In the genomic region with DNA sequence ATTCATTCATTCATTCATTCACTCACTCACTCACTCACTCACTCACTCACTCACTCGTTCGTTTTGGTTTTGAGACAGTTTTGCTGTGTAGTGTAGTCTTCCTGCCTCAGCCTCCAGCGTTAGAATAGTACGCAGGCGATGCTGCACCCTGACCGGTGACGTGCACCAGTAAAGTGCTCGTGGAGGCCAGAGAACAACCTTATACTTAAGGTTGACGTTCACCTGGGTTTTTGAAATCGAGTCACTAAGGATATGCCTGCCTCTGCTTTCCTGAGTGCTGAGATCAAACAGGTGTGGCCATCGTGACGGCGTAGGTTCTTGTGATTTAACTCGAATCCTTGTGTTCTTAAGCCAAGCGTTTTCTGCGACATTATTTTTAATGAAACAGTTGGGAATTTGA, we compare ENCODE assay signal across 8 mouse cellular contexts. TPM values are rescaled to one million over a fixed set of nuclear protein-coding genes. Genes with fewer than 3 reads are reported as not detected.
A peak's percentile ranks its signal among the peaks of the same experiment; 100 is the strongest.
DNase-seq lines count a peak whose midpoint lies in the region; ATAC-seq and TF ChIP-seq lines count a peak whose summit lies in the region.

No protein-coding gene starts in this region.

- intact Hi-C loops in left cerebral cortex, postnatal 4 days (cut with DNase I) = no loop called here

- 33% methylated on average over 16 of the region's 16 CpGs for WGBS in hindbrain, embryonic 14.5 days
- WGBS in liver, postnatal 0 days (ENCODE audit: insufficient replicate concordance) = 16% methylated on average over 16 of the region's 16 CpGs

- peak overlapping the region; percentile 44 for H3K9ac ChIP-seq in hindbrain, embryonic 14.5 days
- H3K9ac ChIP-seq in liver, postnatal 0 days (replicated peaks) = peak overlapping the region; percentile 92

- DNase-seq in adrenal gland, postnatal 14 days = peak; percentile 9
- no peak for DNase-seq in adrenal gland, postnatal 25 days
- peak; percentile 12 to 19 for DNase-seq in spleen, postnatal 10 days (ENCODE audit: low spot score in 2 of 2)
- no peak for DNase-seq in spleen, postnatal 4 days (ENCODE audit: low spot score in 2 of 2)
- peak; percentile 24 for DNase-seq in hindbrain, embryonic 14.5 days (ENCODE audit: low spot score)
- DNase-seq in liver, postnatal 0 days = peak; percentile 19
- peak; percentile 20 for DNase-seq in splenic B cell, adult 2 months (ENCODE audit: low read depth, low spot score)
- DNase-seq in left cerebral cortex, postnatal 4 days = no peak

- ATAC-seq in hindbrain, embryonic 14.5 days (ENCODE audit: low FRiP score) = peak; percentile 34
- peak; percentile 18 for ATAC-seq in liver, postnatal 0 days

- H3K9me3 ChIP-seq in hindbrain, embryonic 14.5 days (ENCODE audit: control insufficient read depth, low read length) = no peaks in the 10 kb centered on the region
- H3K9me3 ChIP-seq in liver, postnatal 0 days (ENCODE audit: low read length) = no peaks in the 10 kb centered on the region

- H3K27ac ChIP-seq in hindbrain, embryonic 14.5 days = no peak overlapping the region
- H3K27ac ChIP-seq in liver, postnatal 0 days (ENCODE audit: low read depth) = peak overlapping the region; percentile 44

- H3K27me3 ChIP-seq in hindbrain, embryonic 14.5 days (ENCODE audit: control insufficient read depth, insufficient read depth, low read length) = no peaks in the 10 kb centered on the region
- no peaks in the 10 kb centered on the region for H3K27me3 ChIP-seq in liver, postnatal 0 days (ENCODE audit: insufficient read depth, low read length)
- no peaks in the 10 kb centered on the region for H3K27me3 ChIP-seq in splenic B cell, adult 2 months (ENCODE audit: control insufficient read depth, insufficient read depth, low read length, poor library complexity, severe bottlenecking)

- peak overlapping the region; percentile 68 for H3K4me3 ChIP-seq in hindbrain, embryonic 14.5 days (replicated peaks; ENCODE audit: low read length)
- H3K4me3 ChIP-seq in liver, postnatal 0 days (ENCODE audit: low read depth, low read length) = peak overlapping the region; percentile 96

- H3K36me3 ChIP-seq in hindbrain, embryonic 14.5 days (replicated peaks; ENCODE audit: control insufficient read depth, insufficient read depth) = peaks cover 10% of the 10 kb centered on the region; the same call in 1 of the 2 replicates
- H3K36me3 ChIP-seq in liver, postnatal 0 days (replicated peaks; ENCODE audit: insufficient read depth, low read length) = no peaks in the 10 kb centered on the region
- H3K36me3 ChIP-seq in splenic B cell, adult 2 months (ENCODE audit: control insufficient read depth, insufficient read depth, low read length, poor library complexity, severe bottlenecking) = no peaks in the 10 kb centered on the region

- no peak for TF ChIP-seq CTCF in liver, postnatal 0 days (IDR thresholded peaks at IDR 0.05; ENCODE audit: low read depth)

- H3K4me1 ChIP-seq in hindbrain, embryonic 14.5 days (replicated peaks; ENCODE audit: control insufficient read depth, insufficient read depth, low read length) = peaks cover 12% of the 10 kb centered on the region
- peaks cover 15% of the 10 kb centered on the region for H3K4me1 ChIP-seq in liver, postnatal 0 days (ENCODE audit: insufficient read depth)

- H3K4me2 ChIP-seq in hindbrain, embryonic 14.5 days (replicated peaks) = peak overlapping the region; percentile 78
- H3K4me2 ChIP-seq in liver, postnatal 0 days (ENCODE audit: low read depth, low read length) = peak overlapping the region; percentile 78

- TF ChIP-seq EP300 in liver, postnatal 0 days (IDR thresholded peaks at IDR 0.05; ENCODE audit: low read depth) = no peak

RNA-seq across cellular contexts. Expression of a gene that starts 0.6 kb away (rescaled TPM):
- total RNA-seq in adrenal gland, postnatal 14 days (2021) = 22.5 and 24.3 TPM in 2 replicates
- 29.0 TPM in 2 replicates for total RNA-seq in adrenal gland, postnatal 25 days (2021)
- 28.1 and 30.8 TPM in 2 replicates for polyA plus RNA-seq in hindbrain, embryonic 14.5 days (2014; fragmentation: Nextera tagmentation; extraction: Ambion mirVana)
- 16.5 and 16.9 TPM in 2 replicates for polyA plus RNA-seq in liver, postnatal 0 days (2015; fragmentation: Nextera tagmentation; extraction: Ambion mirVana)
- total RNA-seq in left cerebral cortex, postnatal 4 days (2021) = 10 to 100 TPM; 15.8 to 19.6 TPM

RNA-seq across cellular contexts. Expression of a gene that starts 56.1 kb away (rescaled TPM):
- total RNA-seq in adrenal gland, postnatal 14 days (2021) = 35.5 and 38.1 TPM in 2 replicates
- 29.4 and 33.1 TPM in 2 replicates for total RNA-seq in adrenal gland, postnatal 25 days (2021)
- 54.1 and 54.4 TPM in 2 replicates for polyA plus RNA-seq in hindbrain, embryonic 14.5 days (2014; fragmentation: Nextera tagmentation; extraction: Ambion mirVana)
- 5.8 and 5.9 TPM in 2 replicates for polyA plus RNA-seq in liver, postnatal 0 days (2015; fragmentation: Nextera tagmentation; extraction: Ambion mirVana)
- total RNA-seq in left cerebral cortex, postnatal 4 days (2021) = 100 to 1,000 TPM; 131 to 141 TPM

Comparison
In these comparisons a context has a peak if more than half of its experiments do, and no peak if none do; other contexts are left out.
1. DNase-seq: peak in adrenal gland, postnatal 14 days (single experiment), spleen, postnatal 10 days (2 of 2), hindbrain, embryonic 14.5 days (single experiment), liver, postnatal 0 days (single experiment) and splenic B cell, adult 2 months (single experiment); none in adrenal gland, postnatal 25 days (single experiment), spleen, postnatal 4 days (0 of 2) and left cerebral cortex, postnatal 4 days (single experiment).